Comparison of ENCODE assay signal across 9 mouse cellular contexts in genomic region chr10:81377362-81377664, GRCm38 (mm10). TPM values are rescaled to one million over a fixed set of nuclear protein-coding genes. Genes with fewer than 3 reads are reported as not detected.
DNase-seq lines count a peak whose midpoint lies in the region; ATAC-seq and TF ChIP-seq lines count a peak whose summit lies in the region.
"Had no signal": no experiment of that assay in that cellular context is flagged by ENCODE, and none has a peak within 500 bp of the region (broad histone marks: within the 10 kb centered on the region; RNA-seq: fewer than 3 reads in every experiment).

No protein-coding gene starts in this region.

- H3K9ac ChIP-seq in limb, embryonic 14.5 days (ENCODE audit: low read depth, low read length, severe bottlenecking) = peak overlapping the region; percentile 89
- H3K9ac ChIP-seq in stomach, embryonic 15.5 days = peak overlapping the region; percentile 81; the same call in 1 of the 2 replicates

- no peak for ATAC-seq in limb, embryonic 14.5 days (ENCODE audit: low FRiP score, low read depth)
- ATAC-seq in stomach, embryonic 15.5 days (ENCODE audit: insufficient read depth, low FRiP score, low read depth) = no peak

- H3K4me3 ChIP-seq in spleen, adult 2 months (ENCODE audit: extremely low read depth, insufficient read depth, insufficient read length) = peak overlapping the region; percentile 85
- H3K4me3 ChIP-seq in limb, embryonic 14.5 days (replicated peaks; ENCODE audit: low read length) = peak overlapping the region; percentile 89
- H3K4me3 ChIP-seq in stomach, embryonic 15.5 days (replicated peaks) = peak overlapping the region; percentile 82

- peak overlapping the region; percentile 85 for H3K4me2 ChIP-seq in limb, embryonic 14.5 days (replicated peaks; ENCODE audit: low read depth, low read length, severe bottlenecking)
- H3K4me2 ChIP-seq in stomach, embryonic 15.5 days = peak overlapping the region; percentile 79

- intact Hi-C loops in left cerebral cortex, postnatal 25 days (cut with DNase I) = no loop called here

- 15% methylated on average over 2 of the region's 2 CpGs for WGBS in spleen, adult 2 months
- WGBS in limb, embryonic 14.5 days = 44% methylated on average over 2 of the region's 2 CpGs
- WGBS in stomach, embryonic 15.5 days = 27% methylated on average over 2 of the region's 2 CpGs

- H3K27me3 ChIP-seq in spleen, adult 2 months (ENCODE audit: control insufficient read depth, insufficient read depth, low read length) = no peaks in the 10 kb centered on the region
- no peaks in the 10 kb centered on the region for H3K27me3 ChIP-seq in limb, embryonic 14.5 days (ENCODE audit: control insufficient read depth, insufficient read depth, low read length)
- no peaks in the 10 kb centered on the region for H3K27me3 ChIP-seq in stomach, embryonic 15.5 days (replicated peaks)

- peaks cover 16% of the 10 kb centered on the region; the same call in 1 of the 2 replicates for H3K4me1 ChIP-seq in spleen, adult 2 months (ENCODE audit: control insufficient read depth, insufficient read depth, insufficient read length)
- H3K4me1 ChIP-seq in limb, embryonic 14.5 days (ENCODE audit: control insufficient read depth, insufficient read depth, low read length) = peaks cover 15% of the 10 kb centered on the region
- H3K4me1 ChIP-seq in stomach, embryonic 15.5 days = peaks cover 26% of the 10 kb centered on the region

- H3K9me3 ChIP-seq in limb, embryonic 14.5 days (ENCODE audit: control insufficient read depth, low read length) = no peaks in the 10 kb centered on the region
- H3K9me3 ChIP-seq in stomach, embryonic 15.5 days = no peaks in the 10 kb centered on the region

- no peak overlapping the region for H3K27ac ChIP-seq in spleen, adult 2 months (ENCODE audit: insufficient read depth, low read length)
- no peak overlapping the region for H3K27ac ChIP-seq in limb, embryonic 14.5 days (replicated peaks; ENCODE audit: low read depth, low read length)
- peak overlapping the region; percentile 68 for H3K27ac ChIP-seq in stomach, embryonic 15.5 days

- TF ChIP-seq POLR2A in spleen, adult 2 months (IDR thresholded peaks at IDR 0.05; ENCODE audit: low read depth, low read length) = no peak
- no peak for TF ChIP-seq POLR2A in limb, embryonic 14.5 days (IDR thresholded peaks at IDR 0.05; ENCODE audit: borderline replicate concordance, extremely low read depth, insufficient read depth, insufficient read length)

- no peaks in the 10 kb centered on the region for H3K36me3 ChIP-seq in spleen, adult 2 months (ENCODE audit: control insufficient read depth, insufficient read depth, low read length)
- H3K36me3 ChIP-seq in limb, embryonic 14.5 days (ENCODE audit: control insufficient read depth, insufficient read depth, low read length) = peaks cover 25% of the 10 kb centered on the region
- peaks cover 16% of the 10 kb centered on the region; the same call in 1 of the 2 replicates for H3K36me3 ChIP-seq in stomach, embryonic 15.5 days

- peak; percentile 53 for DNase-seq in cerebellum, adult 9-11 months
- DNase-seq in cerebellum, postnatal 14 days = no peak
- no peak for DNase-seq in spleen, adult 2 months (ENCODE audit: low read depth in 1 of 2, low spot score in 2 of 2)
- no peak for DNase-seq in spleen, postnatal 36 days (ENCODE audit: low spot score in 2 of 2)
- no peak for DNase-seq in limb, embryonic 14.5 days (ENCODE audit: low spot score)
- no peak for DNase-seq in cerebellum, adult 11 months
- DNase-seq in left cerebral cortex, postnatal 25 days (ENCODE audit: low spot score in 2 of 2) = no peak
- DNase-seq: lung, postnatal 36 days had no signal

- no peak for TF ChIP-seq CTCF in spleen, adult 2 months (IDR thresholded peaks at IDR 0.05; ENCODE audit: extremely low read depth, insufficient read depth, insufficient read length, insufficient replicate concordance)

RNA-seq across cellular contexts. Expression of gene Fzr1, which starts 1.0 kb away (rescaled TPM):
- 127 and 128 TPM in 2 replicates for polyA plus RNA-seq in spleen, adult 2 months (2012; rRNA removed)
- polyA plus RNA-seq in limb, embryonic 14.5 days (2012; rRNA removed) = 109 and 142 TPM in 2 replicates
- polyA plus RNA-seq in limb, embryonic 14.5 days (2014; fragmentation: Nextera tagmentation; extraction: Ambion mirVana) = 92.8 and 95.5 TPM in 2 replicates
- polyA plus RNA-seq in stomach, embryonic 15.5 days (2015; fragmentation: Nextera tagmentation; extraction: Ambion mirVana) = 88.5 and 90.5 TPM in 2 replicates
- total RNA-seq in left cerebral cortex, postnatal 25 days (2021) = 10 to 100 TPM; 63.5 to 70.2 TPM

RNA-seq across cellular contexts. Expression of gene Dohh, which starts 6.9 kb away (rescaled TPM):
- 47.9 and 71.7 TPM in 2 replicates for polyA plus RNA-seq in spleen, adult 2 months (2012; rRNA removed)
- polyA plus RNA-seq in limb, embryonic 14.5 days (2012; rRNA removed) = 54.3 and 66.7 TPM in 2 replicates
- polyA plus RNA-seq in limb, embryonic 14.5 days (2014; fragmentation: Nextera tagmentation; extraction: Ambion mirVana) = 60.0 and 63.7 TPM in 2 replicates
- 78.9 and 80.4 TPM in 2 replicates for polyA plus RNA-seq in stomach, embryonic 15.5 days (2015; fragmentation: Nextera tagmentation; extraction: Ambion mirVana)
- 10 to 100 TPM; 83.7 to 87.7 TPM for total RNA-seq in left cerebral cortex, postnatal 25 days (2021)

RNA-seq across cellular contexts. Expression of gene Gm48551, which starts 7.0 kb away (rescaled TPM):
- 2.3 and 2.9 TPM in 2 replicates for polyA plus RNA-seq in spleen, adult 2 months (2012; rRNA removed)
- 4.3 and 5.0 TPM in 2 replicates for polyA plus RNA-seq in limb, embryonic 14.5 days (2012; rRNA removed)
- polyA plus RNA-seq in limb, embryonic 14.5 days (2014; fragmentation: Nextera tagmentation; extraction: Ambion mirVana) = 1.1 and 2.9 TPM in 2 replicates
- 2.9 and 3.3 TPM in 2 replicates for polyA plus RNA-seq in stomach, embryonic 15.5 days (2015; fragmentation: Nextera tagmentation; extraction: Ambion mirVana)
- total RNA-seq in left cerebral cortex, postnatal 25 days (2021) = 1 to 10 TPM; 3.5 to 4.2 TPM

RNA-seq across cellular contexts. Expression of gene Gm48552, which starts 11.5 kb away (rescaled TPM):
- polyA plus RNA-seq in spleen, adult 2 months (2012; rRNA removed) = 2.9 and 6.4 TPM in 2 replicates
- polyA plus RNA-seq in limb, embryonic 14.5 days (2012; rRNA removed) = 6.8 and 9.5 TPM in 2 replicates
- 0.99 and 1.2 TPM in 2 replicates for polyA plus RNA-seq in limb, embryonic 14.5 days (2014; fragmentation: Nextera tagmentation; extraction: Ambion mirVana)
- 0.41 and 1.4 TPM in 2 replicates for polyA plus RNA-seq in stomach, embryonic 15.5 days (2015; fragmentation: Nextera tagmentation; extraction: Ambion mirVana)
- 1 to 10 TPM; 4.0 to 4.1 TPM for total RNA-seq in left cerebral cortex, postnatal 25 days (2021)

RNA-seq across cellular contexts. Expression of gene 4930404N11Rik, which starts 11.7 kb away (rescaled TPM):
- polyA plus RNA-seq in spleen, adult 2 months (2012; rRNA removed) = 7.8 and 11.7 TPM in 2 replicates
- 0.43 and 0.95 TPM in 2 replicates for polyA plus RNA-seq in limb, embryonic 14.5 days (2012; rRNA removed)
- 0.37 and 0.41 TPM in 2 replicates for polyA plus RNA-seq in limb, embryonic 14.5 days (2014; fragmentation: Nextera tagmentation; extraction: Ambion mirVana)
- polyA plus RNA-seq in stomach, embryonic 15.5 days (2015; fragmentation: Nextera tagmentation; extraction: Ambion mirVana) = 1.2 and 1.5 TPM in 2 replicates
- 1 to 10 TPM in 1 of 2 experiments, under 1 TPM in 1; 0.78 to 2.2 TPM for total RNA-seq in left cerebral cortex, postnatal 25 days (2021)
